Mouse (Mus musculus): ENCODE data around the gene Uvrag.

Uvrag gene

DNA sequence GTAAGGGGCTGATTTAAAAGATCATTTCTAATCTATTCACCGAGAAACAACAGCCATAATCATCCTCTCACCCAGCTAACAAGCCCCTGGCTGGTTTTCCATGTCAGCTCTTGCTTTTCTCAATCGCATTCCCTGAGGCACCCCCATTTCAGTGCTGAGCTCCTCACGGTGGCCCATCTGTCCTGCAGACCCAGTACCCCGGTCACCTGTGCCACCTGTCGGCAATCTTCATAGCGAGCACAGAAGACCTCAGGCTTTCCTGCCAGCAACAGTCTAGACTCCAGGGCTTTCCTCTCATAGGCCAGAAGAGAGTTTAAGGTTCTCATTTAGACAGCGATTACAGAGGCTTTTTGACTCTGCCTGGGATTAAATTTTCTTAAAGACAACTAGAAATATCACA is 115.7 kb downstream of the Uvrag start:
- no peak for DNase-seq (ENCODE audit: extremely low read depth, low read depth)

GRCm38 (mm10) chr7:99024791-99025190 is 116.2 kb downstream of the Uvrag start:
- no peak for DNase-seq (ENCODE audit: extremely low read depth, low read depth)

- DNase-seq (ENCODE audit: extremely low read depth, low read depth) = no peak
Observed at GRCm38 (mm10) chr7:99023931-99024330, 117.0 kb downstream of the Uvrag start.

DNA sequence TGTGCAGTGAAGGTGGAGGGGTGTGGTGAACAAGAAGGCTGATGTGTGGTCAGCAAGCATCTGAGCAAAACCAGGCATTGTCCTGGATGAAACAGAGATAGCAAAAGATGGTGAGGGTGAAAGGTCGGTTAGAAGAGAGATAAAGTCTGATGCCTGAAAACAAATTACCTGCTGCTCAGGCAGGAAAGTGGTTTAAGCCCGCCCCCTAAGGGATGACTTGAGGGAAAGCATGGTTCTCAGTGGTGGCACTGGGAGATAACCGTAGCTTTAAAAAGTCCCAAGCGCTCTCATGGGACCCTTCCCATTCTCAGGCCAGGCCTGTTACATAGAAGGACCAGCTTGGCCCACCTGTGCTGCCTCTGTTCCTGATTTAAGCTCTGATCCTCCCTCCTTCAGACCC is 119.7 kb downstream of the Uvrag start:
- DNase-seq (ENCODE audit: extremely low read depth, low read depth) = no peak

- no peak for DNase-seq (ENCODE audit: extremely low read depth, low read depth)
Observed at GRCm38 (mm10) chr7:99020353-99020752, 120.6 kb downstream of the Uvrag start.

DNA sequence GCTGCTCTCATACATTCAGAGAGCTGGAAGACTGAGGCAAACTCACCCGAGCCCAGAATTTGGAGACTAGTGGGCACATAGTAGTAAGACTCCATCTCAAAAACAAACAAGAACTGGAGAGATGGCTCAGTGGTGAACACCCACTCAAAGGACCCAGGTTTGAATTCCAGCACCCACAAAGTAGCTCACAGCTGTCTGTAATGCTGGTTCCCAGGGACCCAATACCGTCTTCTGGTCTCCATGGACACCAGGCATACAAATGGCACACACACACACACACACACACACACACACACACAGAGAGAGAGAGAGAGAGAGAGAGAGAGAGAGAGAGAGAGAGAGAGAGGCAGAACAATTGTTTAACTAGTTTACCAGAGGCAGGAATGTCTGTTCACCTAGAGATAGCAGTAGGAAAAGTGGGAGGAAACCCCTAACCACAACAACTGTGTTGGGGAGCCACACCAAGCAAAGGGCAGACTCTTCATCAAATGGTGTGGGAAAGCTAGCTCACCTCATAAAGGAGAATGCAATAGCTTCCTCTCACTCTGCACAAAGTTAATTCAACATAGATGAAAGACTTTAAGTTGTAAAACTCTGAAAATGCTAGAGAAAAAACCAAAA is 123.6 kb downstream of the Uvrag start:
- no peak for DNase-seq (ENCODE audit: extremely low read depth, low read depth)

- DNase-seq (ENCODE audit: extremely low read depth, low read depth) = no peak
Observed at GRCm38 (mm10) chr7:99015914-99016313, 125.0 kb downstream of the Uvrag start.

DNA sequence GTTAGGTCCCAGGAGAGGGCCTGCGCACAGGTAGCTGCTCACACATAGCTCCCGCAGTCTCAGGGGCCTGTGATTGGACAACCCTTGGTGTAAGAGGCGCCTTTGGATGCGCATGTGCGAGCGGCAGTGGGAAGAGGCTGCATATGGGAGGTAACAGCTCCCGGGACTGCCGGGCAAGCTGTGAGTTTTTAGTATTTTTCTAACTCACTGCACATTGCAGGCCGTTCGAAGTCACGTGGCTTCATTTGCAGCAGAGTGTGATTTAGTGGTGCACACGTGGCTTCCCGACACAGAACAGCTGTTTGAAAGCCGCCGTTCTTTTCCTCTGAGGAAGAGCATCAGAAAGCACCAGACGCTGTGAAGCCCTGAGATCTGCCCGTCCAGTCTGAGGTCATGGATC is 125.5 kb downstream of the Uvrag start:
- no peak for DNase-seq (ENCODE audit: extremely low read depth, low read depth)

GRCm38 (mm10) chr7:99014620-99015019 is 126.3 kb downstream of the Uvrag start:
- DNase-seq (ENCODE audit: extremely low read depth, low read depth) = no peak

GRCm38 (mm10) chr7:99007506-99008354 is 133.2 kb downstream of the Uvrag start:
- no peak for DNase-seq (ENCODE audit: extremely low read depth, low read depth)

DNA sequence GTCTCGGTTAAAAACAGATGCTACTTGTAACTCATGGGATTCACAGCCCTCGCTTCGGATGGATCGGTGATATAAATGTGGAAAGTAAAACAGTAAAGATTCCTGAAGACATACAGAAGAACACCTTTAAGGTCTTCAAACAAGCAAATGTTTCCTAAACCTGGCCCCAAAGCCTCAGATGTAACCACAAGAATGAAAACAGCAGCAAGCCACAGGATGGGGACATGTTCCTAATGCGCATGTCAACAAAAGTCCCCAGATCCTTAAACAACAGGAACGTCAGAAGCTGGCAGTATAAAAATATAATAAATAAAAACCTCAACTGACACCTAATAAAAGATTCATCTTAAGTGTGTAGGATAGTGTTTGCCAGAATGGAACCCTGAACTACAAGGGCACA is 137.7 kb downstream of the Uvrag start:
- DNase-seq (ENCODE audit: extremely low read depth, low read depth) = no peak

DNA sequence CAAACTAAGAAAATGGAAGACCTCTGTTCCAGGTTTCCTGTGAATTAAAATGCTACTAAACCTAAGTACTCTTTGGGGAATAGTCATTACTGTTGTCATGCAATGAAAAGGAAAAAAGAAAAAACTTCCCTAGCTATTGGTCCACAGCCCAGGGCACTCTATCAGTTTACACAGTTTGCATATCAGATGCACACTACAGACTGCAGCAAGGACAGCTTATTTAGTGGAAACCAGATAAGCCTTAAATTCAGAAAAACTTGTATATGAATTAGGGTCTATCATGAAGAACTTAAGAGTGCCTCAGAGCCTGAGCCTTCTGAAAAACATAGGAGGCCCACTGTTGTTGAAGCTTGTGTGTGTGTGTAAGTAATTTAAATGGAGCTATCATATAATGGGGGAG is 142.2 kb downstream of the Uvrag start:
- DNase-seq (ENCODE audit: extremely low read depth, low read depth) = no peak

GRCm38 (mm10) chr7:98997760-98998159 is 143.2 kb downstream of the Uvrag start:
- no peak for DNase-seq (ENCODE audit: extremely low read depth, low read depth)

GRCm38 (mm10) chr7:98996791-98997190 is 144.2 kb downstream of the Uvrag start:
- no peak for DNase-seq (ENCODE audit: extremely low read depth, low read depth)

DNA sequence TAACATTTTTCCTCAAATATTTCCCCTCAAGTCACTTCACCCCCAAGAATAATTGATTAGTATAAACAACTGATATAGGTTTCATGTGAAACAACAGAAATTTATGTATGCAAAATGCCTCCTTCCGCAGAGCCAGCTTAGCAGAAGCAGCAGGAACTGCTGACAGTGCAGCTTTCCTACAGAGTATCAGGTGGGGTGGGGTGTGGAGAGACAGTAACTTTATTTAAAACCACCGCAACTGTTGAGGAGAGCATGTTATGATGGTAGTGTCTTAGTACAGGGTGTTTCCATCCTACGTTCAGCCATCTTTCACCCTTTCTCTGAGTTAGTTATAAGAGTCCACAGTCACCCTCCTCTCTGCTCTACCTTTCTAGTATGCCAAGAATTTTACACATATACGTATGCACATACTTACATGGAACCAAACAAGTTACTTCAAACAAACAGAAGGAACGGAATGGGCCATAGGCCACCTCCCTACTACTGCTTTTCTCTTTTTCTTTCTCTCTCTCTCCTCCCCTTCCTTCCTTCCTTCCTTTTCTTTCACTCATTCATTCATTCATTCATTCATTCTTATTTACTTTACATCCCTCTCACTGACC is 145.7 kb downstream of the Uvrag start:
- DNase-seq (ENCODE audit: extremely low read depth, low read depth) = no peak

GRCm38 (mm10) chr7:98994137-98994536 is 146.8 kb downstream of the Uvrag start:
- DNase-seq (ENCODE audit: extremely low read depth, low read depth) = no peak

GRCm38 (mm10) chr7:98993395-98993794 is 147.5 kb downstream of the Uvrag start:
- DNase-seq (ENCODE audit: extremely low read depth, low read depth) = peak; percentile 63

GRCm38 (mm10) chr7:98991204-98991761 is 149.7 kb downstream of the Uvrag start:
- DNase-seq (ENCODE audit: extremely low read depth, low read depth) = peak; percentile 46

DNA sequence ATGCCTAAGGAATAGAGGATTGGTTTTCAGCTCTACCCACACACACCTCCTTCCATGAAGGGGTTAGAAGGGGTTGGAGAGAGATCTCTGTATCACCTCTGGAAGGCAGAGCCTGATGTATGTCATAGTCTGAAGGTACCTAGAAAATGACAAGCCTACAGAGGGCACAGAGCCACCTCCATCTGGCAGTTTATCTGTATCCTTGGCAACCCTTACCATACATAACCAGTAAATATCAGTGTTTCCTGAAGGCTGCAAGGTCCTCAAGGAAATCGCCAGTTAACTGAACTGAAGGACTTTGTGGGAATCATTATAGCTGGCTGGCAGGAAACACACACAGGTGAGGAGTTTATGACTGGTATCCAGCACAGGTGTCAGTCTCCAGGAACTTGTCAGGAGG is 150.4 kb downstream of the Uvrag start:
- no peak for DNase-seq (ENCODE audit: extremely low read depth, low read depth)

DNA sequence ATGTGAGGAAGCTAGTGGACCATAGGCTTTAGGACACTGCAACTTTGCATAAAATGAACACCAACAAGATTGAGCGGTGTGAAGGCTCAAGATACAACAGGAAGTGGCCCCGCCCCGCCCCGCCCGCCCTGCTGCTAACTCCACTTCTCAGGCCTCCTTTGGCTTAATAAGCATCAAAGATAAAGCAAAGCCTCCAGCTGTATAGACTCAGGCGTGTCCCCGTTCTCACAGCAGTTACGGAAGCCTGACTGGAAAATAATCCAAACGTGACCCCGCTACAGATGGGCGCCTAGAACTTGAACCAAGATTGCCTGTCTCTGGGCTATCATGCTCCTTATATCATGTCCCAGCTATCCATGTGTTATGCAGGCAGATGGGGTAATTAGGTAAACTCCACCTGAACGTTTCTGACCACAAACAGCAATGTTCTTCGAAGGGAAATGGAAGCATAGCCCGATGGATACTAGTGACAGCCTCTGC is 153.9 kb downstream of the Uvrag start:
- peak; percentile 78 for DNase-seq (ENCODE audit: extremely low read depth, low read depth)

- no peak for DNase-seq (ENCODE audit: extremely low read depth, low read depth)
Observed at GRCm38 (mm10) chr7:98985935-98986334, 155.0 kb downstream of the Uvrag start.

- no peak for DNase-seq (ENCODE audit: extremely low read depth, low read depth)
Observed at GRCm38 (mm10) chr7:98985489-98985888, 155.5 kb downstream of the Uvrag start.
